Mouse (Mus musculus) cerebellum, postnatal 10 days (tissue): ENCODE results near the gene Unc13b.

ENCODE experiments used
- DNase-seq, 2 experiments: peaks; one replicate each; pipeline ENCODE4 v3.0.0; 2021; ENCODE audit warnings: mixed read lengths in 2 of 2

Unc13b gene

DNA sequence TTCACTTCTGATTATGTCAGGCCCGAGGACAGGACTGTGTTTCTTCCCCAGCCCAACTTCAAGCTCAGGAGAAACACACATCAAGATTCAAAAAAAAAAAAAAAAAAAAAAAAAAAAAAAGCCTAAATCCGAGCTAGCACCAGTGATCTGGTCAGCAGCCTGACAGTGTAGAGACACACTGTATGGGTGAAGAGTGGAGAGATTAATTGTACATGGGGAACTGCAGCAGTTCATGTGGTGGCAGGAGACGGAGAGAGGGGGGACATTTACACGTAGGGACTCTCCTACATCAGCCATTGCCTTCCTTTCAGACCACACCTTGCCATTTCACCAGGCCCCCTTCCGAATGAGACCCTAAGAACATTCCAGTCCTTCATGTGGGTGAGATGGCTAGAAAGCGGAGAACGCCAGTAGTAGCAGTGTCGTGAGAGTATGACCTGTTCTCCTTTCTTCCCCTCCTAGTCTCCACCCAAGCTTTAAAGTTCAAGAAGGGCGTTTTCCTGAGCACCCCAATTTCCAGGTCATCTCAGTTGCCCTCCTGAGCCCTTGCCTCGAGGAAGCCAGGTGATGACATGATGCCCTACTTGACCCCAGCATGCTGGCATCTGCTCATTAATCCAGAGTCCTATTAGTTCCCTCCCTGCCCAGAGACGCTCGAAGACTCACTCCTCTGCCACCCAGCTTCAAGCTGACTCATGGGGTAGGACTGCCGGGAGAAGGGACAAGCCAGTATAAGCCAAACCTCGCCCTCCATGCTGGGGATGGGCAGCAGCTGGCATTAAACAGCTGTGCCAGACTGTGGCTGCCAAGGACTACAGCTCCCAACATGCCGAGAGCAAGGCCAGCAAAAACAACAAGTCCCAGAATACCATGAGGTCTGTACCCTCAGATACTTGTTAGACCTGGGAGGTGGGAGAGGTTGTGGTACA lies 19.9 kb upstream of the Unc13b start:
- peak; percentile 71 to 73 for DNase-seq

GRCm38 (mm10) chr4:43039609-43040008 lies 19.1 kb upstream of the Unc13b start:
- DNase-seq = no peak

DNA sequence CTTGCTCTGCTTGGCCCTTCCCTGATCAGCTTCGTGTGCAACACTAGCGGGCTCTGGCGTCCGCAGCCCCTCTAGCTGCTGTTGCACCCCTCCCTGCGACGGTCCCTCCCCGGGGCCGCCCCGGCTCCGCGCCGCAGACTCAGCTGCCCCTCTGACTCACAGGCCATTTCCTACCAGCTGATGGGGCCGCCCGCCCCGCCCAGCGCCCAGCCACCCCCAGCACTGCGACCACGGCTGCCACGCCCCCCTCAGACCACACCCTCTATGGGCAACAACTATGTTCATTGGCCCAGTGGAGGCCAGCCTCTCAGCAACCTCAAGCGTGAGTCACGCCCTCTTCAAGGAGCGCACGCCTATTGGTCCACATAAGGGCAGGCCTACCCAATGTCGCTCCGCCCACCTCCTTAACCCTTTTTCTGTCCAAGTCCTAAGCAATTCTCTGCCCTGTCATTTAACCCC lies 18.6 kb upstream of the Unc13b start:
- peak; percentile 96 to 98 for DNase-seq

GRCm38 (mm10) chr4:43040881-43041547 lies 17.7 kb upstream of the Unc13b start:
- DNase-seq = no peak

- DNase-seq = peak; percentile 47 to 51
These were observed 15.0 kb upstream of the Unc13b start for GRCm38 (mm10) chr4:43043644-43044357.

GRCm38 (mm10) chr4:43044673-43045072 lies 14.1 kb upstream of the Unc13b start:
- DNase-seq = peak in 1 of 2 experiments; percentile 28

DNA sequence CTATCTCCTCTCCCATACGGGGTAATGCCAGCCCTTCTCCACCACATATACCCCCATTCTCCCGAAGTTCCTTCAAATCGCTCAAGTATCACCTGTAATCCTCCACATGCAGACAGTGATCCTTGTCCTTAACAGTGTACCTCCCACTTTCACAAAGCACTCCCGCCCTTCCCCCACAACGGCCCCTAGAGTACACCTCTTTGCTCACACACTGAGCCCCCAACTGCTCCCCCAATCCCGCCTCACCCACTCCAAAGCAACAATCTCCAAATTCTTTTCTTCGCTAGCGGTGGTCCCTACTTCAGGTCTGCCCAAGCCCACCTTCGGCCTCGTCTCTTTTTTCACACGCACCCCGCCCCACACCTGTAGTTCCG lies 13.5 kb upstream of the Unc13b start:
- no peak for DNase-seq

GRCm38 (mm10) chr4:43045659-43046302 lies 13.0 kb upstream of the Unc13b start, which contains the start of gene Fam214b:
Gene Fam214b (minus strand): TSS chr4:43046220.
- peak; percentile 99 for DNase-seq

DNA sequence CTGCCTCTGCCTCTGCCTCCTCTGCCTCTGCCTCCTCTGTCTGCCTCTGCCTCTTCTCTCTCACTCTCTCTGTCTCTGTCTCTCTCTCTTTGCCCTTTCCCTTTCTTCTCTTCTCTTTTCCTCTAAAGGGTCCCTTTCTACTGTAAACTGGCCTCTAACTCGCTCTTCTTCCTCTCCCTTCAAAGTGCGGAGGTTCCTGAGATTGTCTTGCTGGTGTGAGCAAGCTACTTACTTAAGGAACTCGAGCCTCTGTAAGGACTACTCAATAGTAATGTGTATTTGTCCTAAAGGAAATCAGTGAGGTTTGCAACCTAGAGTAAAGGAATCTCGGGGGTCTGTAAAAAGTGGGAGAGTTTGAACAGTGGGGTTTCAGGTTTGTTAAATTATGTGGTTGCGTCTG lies 12.1 kb upstream of the Unc13b start:
- DNase-seq = no peak

DNA sequence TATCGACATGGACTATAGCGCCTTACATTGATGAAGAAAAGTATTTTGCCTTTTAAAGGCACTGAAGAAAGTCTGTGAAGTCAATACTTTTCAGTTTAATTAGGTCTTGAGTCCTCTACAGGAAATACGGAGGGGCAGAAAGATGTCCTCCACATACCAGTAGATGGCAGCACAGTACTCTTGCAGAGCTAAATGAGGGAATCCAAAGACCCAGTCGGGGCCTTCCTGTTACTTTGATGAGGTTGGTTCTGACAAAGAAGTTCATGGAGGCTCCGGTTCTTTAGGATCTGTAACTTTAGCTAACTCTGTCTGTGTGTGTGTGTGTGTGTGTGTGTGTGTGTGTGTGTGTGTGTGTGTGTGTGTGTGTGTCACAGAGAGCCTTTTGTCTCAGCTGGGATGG lies 11.5 kb upstream of the Unc13b start:
- peak; percentile 87 to 93 for DNase-seq

DNA sequence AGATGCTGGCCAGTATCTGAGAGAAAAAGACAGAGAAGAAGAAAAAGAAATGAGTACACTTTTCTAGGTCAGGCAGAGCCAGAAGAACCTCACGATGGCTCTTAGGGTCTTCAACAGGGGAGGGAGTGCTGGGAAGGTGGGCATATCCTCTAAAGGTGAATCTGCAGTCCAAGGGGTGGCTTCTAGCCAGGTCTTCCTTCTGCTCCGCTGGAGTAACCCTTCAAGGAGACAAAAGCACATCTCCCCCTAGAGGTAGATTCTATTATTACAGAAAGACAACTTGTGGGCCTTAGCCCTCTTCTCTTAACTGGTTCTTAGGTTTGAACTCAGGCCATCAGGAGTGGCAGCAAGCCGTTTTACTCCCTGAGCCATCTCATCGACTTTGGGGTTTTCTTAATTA lies 6.1 kb upstream of the Unc13b start:
- peak; percentile 91 to 95 for DNase-seq

DNA sequence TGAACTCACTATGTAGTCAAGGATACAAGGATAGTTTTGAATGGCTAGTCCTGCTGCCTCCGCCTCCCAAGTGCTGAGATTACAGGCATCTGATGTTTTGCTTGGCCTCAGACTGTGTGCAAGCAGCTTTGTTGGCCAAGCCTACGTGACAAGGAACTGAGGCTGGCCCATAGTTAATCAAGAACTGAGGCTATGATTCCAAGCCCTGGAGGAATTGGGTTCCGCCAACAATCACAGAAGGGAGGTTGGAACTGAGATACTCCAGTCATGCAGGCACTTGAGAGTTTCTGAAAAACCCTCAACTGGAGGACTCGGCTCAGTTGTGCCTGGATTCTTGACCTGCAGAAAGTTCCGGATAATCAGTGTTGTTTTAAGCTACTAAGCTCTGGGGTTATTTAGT lies 1.1 kb upstream of the Unc13b start:
- no peak for DNase-seq

DNA sequence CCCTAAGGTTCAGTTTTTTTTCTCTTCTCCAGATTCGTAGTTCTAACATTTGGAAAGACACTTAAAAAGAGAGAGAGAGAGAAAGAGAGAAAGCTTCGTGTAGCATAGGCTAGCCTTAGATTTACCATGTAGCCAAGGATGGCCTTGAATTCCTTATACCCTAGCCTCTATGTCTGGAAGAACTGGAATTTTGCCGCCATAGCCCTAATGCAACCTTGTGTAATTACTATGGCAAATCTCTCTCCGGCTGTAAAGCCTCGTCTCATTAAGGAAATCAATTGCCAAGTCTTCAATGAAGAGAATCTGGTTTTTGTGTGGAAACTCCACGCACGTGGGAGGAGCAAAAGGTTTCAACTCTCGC lies 381 bp upstream of the Unc13b start:
- no peak for DNase-seq

- no peak for DNase-seq
These were observed 944 bp downstream of the Unc13b start for GRCm38 (mm10) chr4:43059697-43060096.

- DNase-seq = no peak
These were observed 1.5 kb downstream of the Unc13b start for GRCm38 (mm10) chr4:43060286-43060685.

DNA sequence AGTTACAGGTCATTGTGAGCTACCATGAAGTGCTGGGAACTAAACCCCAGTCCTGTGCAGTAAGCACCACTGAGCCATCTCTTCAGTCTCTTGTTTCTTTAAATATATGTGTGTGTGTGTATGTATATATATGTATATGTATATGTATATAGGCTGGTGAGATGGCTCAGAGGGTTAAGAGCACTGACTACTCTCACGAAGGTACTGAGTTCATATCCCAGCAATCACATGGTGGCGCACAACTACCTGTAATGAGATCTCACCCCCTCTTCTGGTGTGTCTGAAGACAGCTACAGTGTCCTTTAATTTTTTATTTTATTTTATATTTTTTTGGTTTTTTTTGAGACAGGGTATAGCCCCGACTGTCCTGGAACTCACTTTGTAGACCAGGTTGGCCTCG lies 6.7 kb downstream of the Unc13b start:
- DNase-seq = no peak

DNA sequence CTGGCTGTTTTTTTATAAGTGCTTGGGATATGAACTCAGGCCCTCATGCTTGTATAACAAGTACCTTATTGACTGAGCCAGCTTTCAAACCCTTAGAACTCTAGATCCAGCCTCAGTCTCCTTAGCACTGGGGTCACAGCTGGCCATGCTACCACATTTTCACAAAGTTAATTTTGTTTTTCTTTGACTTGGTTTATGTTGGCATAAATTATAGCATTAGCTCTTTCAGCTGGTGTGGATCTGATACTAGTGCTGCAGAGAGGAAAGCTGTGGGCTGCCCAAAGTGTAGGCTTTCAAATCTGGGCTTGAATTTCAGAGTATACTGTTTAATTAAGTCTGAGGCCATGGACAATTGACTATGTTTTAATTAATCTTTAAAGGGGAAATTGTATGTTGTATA lies 16.2 kb downstream of the Unc13b start:
- no peak for DNase-seq

GRCm38 (mm10) chr4:43078071-43078718 lies 19.4 kb downstream of the Unc13b start:
- DNase-seq = peak in 1 of 2 experiments; percentile 14

GRCm38 (mm10) chr4:43082458-43082857 lies 23.7 kb downstream of the Unc13b start:
- DNase-seq = no peak

- DNase-seq = no peak
These were observed 31.2 kb downstream of the Unc13b start for GRCm38 (mm10) chr4:43089950-43090349.

GRCm38 (mm10) chr4:43091183-43091582 lies 32.4 kb downstream of the Unc13b start:
- no peak for DNase-seq

GRCm38 (mm10) chr4:43113491-43113890 lies 54.7 kb downstream of the Unc13b start:
- no peak for DNase-seq
